Mouse (Mus musculus): ENCODE data around the gene Ripply2. TPM values are rescaled to one million over a fixed set of nuclear protein-coding genes. Genes with fewer than 3 reads are reported as not detected.

Ripply2 gene
- polyA plus RNA-seq, 1 experiment, result not detected

DNA sequence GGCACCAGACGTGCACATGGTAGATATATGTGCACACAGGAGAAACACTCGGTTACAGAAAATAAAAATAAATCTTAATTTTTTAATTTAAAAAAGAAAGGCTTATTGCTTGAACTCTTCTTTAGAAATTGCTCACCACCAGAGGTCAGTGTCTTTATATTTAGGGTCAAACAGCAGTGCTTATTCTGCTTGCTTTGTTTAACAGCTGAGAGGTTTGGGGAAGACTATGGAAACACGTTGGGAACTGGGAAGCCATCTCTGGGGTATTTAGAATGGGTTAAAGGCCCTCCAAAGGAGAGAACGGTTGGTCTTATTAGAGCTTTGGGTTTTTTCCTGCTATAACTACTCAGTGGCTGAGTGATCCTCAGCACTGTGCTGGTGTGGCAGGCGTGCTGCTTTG is 47.0 kb downstream of the Ripply2 start:
- H3K79me2 ChIP-seq (ENCODE audit: control insufficient read depth, insufficient read depth), result no peaks in the 10 kb centered on the region
- H3K36me3 ChIP-seq (ENCODE audit: control insufficient read depth, insufficient read depth), result peaks cover 6% of the 10 kb centered on the region
- TF ChIP-seq CTCF (IDR thresholded peaks at IDR 0.05; ENCODE audit: control insufficient read depth, insufficient read depth, insufficient read length) (no peak), CEBPB (IDR thresholded peaks at IDR 0.05; ENCODE audit: low read depth) (no peak), MYOG (IDR thresholded peaks at IDR 0.05; ENCODE audit: control insufficient read depth, extremely low read depth, insufficient read length) (no peak), MYOD1 (IDR thresholded peaks at IDR 0.05; ENCODE audit: control insufficient read depth, insufficient read length, low read depth) (no peak), MAX (IDR thresholded peaks at IDR 0.05) (no peak), USF1 (IDR thresholded peaks at IDR 0.05; ENCODE audit: low read depth) (no peak)
- no peak overlapping the region for H3K4me3 ChIP-seq (ENCODE audit: insufficient read depth, poor library complexity, severe bottlenecking)
- no peaks in the 10 kb centered on the region for H3K79me3 ChIP-seq (ENCODE audit: low read depth)
- no peak overlapping the region for H3ac ChIP-seq (ENCODE audit: control insufficient read depth, insufficient read length, low read depth)
- H3K27me3 ChIP-seq (ENCODE audit: control insufficient read depth, insufficient read depth, insufficient read length), result no peaks in the 10 kb centered on the region

DNA sequence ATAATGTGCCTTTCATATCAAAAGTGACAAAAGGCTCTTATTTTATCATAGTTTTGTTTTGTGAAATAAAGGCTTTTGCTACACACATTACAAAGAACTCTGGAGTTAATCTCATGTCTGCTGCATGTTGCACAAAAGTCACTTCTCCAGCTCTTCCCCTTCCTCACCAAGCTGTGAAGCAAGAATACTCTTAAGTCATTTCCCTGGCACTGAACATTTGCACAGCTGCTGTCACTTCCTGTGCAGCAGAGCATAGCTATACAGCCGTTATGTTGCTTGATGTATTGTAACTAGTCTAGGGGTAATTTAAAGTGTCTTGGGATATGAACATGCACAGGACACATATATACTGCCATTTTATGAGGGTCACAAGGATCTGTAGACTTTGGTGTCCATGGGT is 52.8 kb downstream of the Ripply2 start:
- Histone ChIP-seq H3K36me3 (ENCODE audit: control insufficient read depth, insufficient read depth) (peaks cover 5% of the 10 kb centered on the region), H3K79me3 (ENCODE audit: low read depth) (no peaks in the 10 kb centered on the region)

More for the DNA sequence above, 52.8 kb downstream of the Ripply2 start:
- no peak overlapping the region for H3K4me3 ChIP-seq (ENCODE audit: insufficient read depth, poor library complexity, severe bottlenecking)
- TF ChIP-seq MYOG (IDR thresholded peaks at IDR 0.05; ENCODE audit: control insufficient read depth, extremely low read depth, insufficient read length) (no peak), CTCF (IDR thresholded peaks at IDR 0.05; ENCODE audit: control insufficient read depth, insufficient read depth, insufficient read length) (no peak), FOSL1 (IDR thresholded peaks at IDR 0.05; ENCODE audit: insufficient read depth, low read length, poor library complexity, severe bottlenecking) (no peak), USF1 (IDR thresholded peaks at IDR 0.05; ENCODE audit: low read depth) (no peak), CEBPB (IDR thresholded peaks at IDR 0.05; ENCODE audit: low read depth) (no peak), MAX (IDR thresholded peaks at IDR 0.05) (no peak), MYOD1 (IDR thresholded peaks at IDR 0.05; ENCODE audit: control insufficient read depth, insufficient read length, low read depth) (no peak)
- no peaks in the 10 kb centered on the region for H3K27me3 ChIP-seq (ENCODE audit: control insufficient read depth, insufficient read depth, insufficient read length)
- no peak overlapping the region for H3ac ChIP-seq (ENCODE audit: control insufficient read depth, insufficient read length, low read depth)
- H3K79me2 ChIP-seq (ENCODE audit: control insufficient read depth, insufficient read depth), result no peaks in the 10 kb centered on the region

Other genes with a start within 250 kb of the Ripply2 start
- not detected for gene Snap91, start 134.9 kb upstream of the Ripply2 start, polyA plus RNA-seq (2012; fragmentation: generic; extraction: Trizol)
- gene Cyb5r4, start 6.5 kb downstream of the Ripply2 start, polyA plus RNA-seq (2012; fragmentation: generic; extraction: Trizol), result 10.8 TPM
- 0.01 TPM for gene Mrap2, start 128.8 kb downstream of the Ripply2 start, polyA plus RNA-seq (2012; fragmentation: generic; extraction: Trizol)
- gene Cep162, start 240.0 kb downstream of the Ripply2 start, polyA plus RNA-seq (2012; fragmentation: generic; extraction: Trizol), result 1.2 TPM